Mouse (Mus musculus) neural tube, embryonic 15.5 days (tissue): Measurements from ENCODE around the gene Mmadhc. TPM values are rescaled to one million over a fixed set of nuclear protein-coding genes. Genes with fewer than 3 reads are reported as not detected.

Experiments
- ATAC-seq: fragments of 200-750 bp; cut with Nextera tagmentation; 2 replicates; pipeline ENCODE4 v1.8.0; 2017; ENCODE audit warnings: mild to moderate bottlenecking, moderate TSS enrichment, moderate library complexity; ENCODE audit not compliant: low FRiP score
- H3K27ac ChIP-seq: fragments of 300-500 bp; sonication (generic); replicated peaks from 2 replicates; pipeline ENCODE4 v1.5.1; 2015; ENCODE audit warnings: mild to moderate bottlenecking, inconsistent platforms
- H3K27me3 ChIP-seq: fragments of 300-500 bp; sonication (generic); replicated peaks from 2 replicates; pipeline ENCODE4 v1.6.1; 2015; ENCODE audit warnings: inconsistent platforms
- H3K36me3 ChIP-seq: fragments of 300-500 bp; sonication (generic); 2 replicates; pipeline ENCODE4 v1.6.1; 2015; ENCODE audit warnings: inconsistent platforms
- H3K4me1 ChIP-seq: fragments of 300-500 bp; sonication (generic); 2 replicates; pipeline ENCODE4 v1.6.1; 2015; ENCODE audit warnings: inconsistent platforms
- H3K4me2 ChIP-seq: fragments of 300-500 bp; sonication (generic); 2 replicates; pipeline ENCODE4 v1.6.1; 2015; ENCODE audit warnings: inconsistent platforms, mild to moderate bottlenecking, moderate library complexity
- H3K4me3 ChIP-seq: fragments of 300-500 bp; sonication (generic); replicated peaks from 2 replicates; pipeline ENCODE4 v1.5.1; 2015; ENCODE audit warnings: mild to moderate bottlenecking, inconsistent platforms
- H3K9ac ChIP-seq: fragments of 300-500 bp; sonication (generic); replicated peaks from 2 replicates; pipeline ENCODE4 v1.6.1; 2015; ENCODE audit warnings: mild to moderate bottlenecking, inconsistent platforms
- H3K9me3 ChIP-seq: fragments of 300-500 bp; sonication (generic); replicated peaks from 2 replicates; pipeline ENCODE4 v1.6.1; 2016; ENCODE audit warnings: inconsistent platforms
- WGBS: fragments of 180-500 bp; shearing (Covaris S2); methylation state at CpG from one replicate; pipeline ENCODE4 v1.1.7; 2015; ENCODE audit warnings: mixed read lengths; 5-methylcytosine and 5-hydroxymethylcytosine counted together
- polyA plus RNA-seq: library from polyadenylated mRNA; unstranded; fragments of >200 nt; fragmentation: Nextera tagmentation; extraction: Ambion mirVana; gene quantifications from 2 replicates; pipeline ENCODE4 v1.2.1, GENCODE M21; 2015

The Mmadhc gene
- polyA plus RNA-seq, 1 experiment from 2014 or later: 139 TPM

DNA sequence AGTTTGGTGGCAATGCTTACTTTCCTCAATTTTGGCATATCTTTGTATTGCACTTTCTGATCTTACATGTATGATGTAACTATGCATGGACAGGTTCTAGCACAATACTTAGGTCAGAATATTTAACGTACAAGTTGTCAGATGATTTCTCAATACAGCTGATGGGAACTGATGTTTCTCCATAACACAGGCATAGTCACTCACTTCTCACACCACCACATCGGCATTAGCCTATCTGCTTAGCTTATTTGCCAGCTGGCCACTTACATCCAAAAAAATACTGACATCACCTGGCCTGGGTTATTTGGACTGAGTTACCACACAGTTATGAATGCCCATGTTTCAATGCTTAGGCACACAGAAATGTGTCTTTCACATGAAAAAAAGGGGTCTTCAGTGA is 2.5 kb downstream of the Mmadhc start:
- no peak overlapping the region for H3K9ac ChIP-seq
- H3K27ac ChIP-seq: no peak overlapping the region
- H3K4me3 ChIP-seq: no peak overlapping the region
- H3K27me3 ChIP-seq: no peaks in the 10 kb centered on the region
- no peak overlapping the region for H3K4me2 ChIP-seq
- peaks cover 14% of the 10 kb centered on the region for H3K36me3 ChIP-seq
- no peaks in the 10 kb centered on the region for H3K9me3 ChIP-seq
- 93% methylated on average over 2 of the region's 2 CpGs for WGBS
- peaks cover 29% of the 10 kb centered on the region for H3K4me1 ChIP-seq
- no peak for ATAC-seq

DNA sequence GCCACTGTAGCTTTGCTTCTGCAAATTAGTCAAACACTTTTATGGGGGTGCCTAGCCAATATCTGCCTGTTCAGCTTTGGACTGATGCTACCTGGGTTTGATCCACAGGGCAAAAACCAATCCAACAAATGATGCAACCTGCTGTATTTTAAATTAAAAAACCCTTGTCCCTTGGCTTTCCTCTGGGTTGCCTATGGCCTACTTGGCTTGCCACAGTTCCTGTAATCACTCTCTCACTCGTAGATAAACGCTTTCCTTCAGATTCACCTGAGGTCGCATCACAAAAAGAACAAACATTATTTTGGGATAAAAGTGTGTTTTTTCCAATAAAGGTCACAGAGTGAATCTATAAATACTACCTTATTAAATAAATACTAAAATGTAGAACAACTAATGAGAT is 3.0 kb downstream of the Mmadhc start:
- Histone ChIP-seq H3K36me3 (peaks cover 19% of the 10 kb centered on the region), H3K27ac (no peak overlapping the region), H3K27me3 (no peaks in the 10 kb centered on the region), H3K4me3 (no peak overlapping the region), H3K9ac (no peak overlapping the region), H3K9me3 (no peaks in the 10 kb centered on the region), H3K4me2 (no peak overlapping the region), H3K4me1 (peaks cover 29% of the 10 kb centered on the region)
- ATAC-seq: no peak
- 93% methylated on average over 3 of the region's 3 CpGs for WGBS

DNA sequence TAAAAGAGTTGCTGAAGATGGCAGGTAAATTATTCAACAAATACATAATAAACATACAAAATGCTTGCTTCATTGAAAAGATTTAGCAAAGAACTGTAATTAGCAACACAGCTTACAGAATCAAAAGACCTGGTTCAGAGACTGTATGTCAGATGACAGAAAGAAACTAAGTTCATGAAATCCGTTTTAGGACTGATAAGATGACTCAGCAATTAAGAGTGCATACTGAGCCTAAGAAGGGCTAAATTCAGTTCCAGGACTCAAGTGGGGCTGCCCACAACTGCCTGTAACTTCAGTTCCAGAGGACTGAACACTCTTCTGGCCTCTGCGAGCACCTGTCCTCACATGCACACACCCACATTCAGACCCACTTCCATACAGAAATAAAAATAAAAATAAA is 4.7 kb downstream of the Mmadhc start:
- peaks cover 26% of the 10 kb centered on the region for H3K4me1 ChIP-seq
- H3K36me3 ChIP-seq: peaks cover 33% of the 10 kb centered on the region
- no peak overlapping the region for H3K9ac ChIP-seq
- no peak overlapping the region for H3K4me3 ChIP-seq
- WGBS: 83% methylated on average over 2 of the region's 2 CpGs
- no peak for ATAC-seq
- H3K27me3 ChIP-seq: no peaks in the 10 kb centered on the region
- no peak overlapping the region for H3K4me2 ChIP-seq
- no peaks in the 10 kb centered on the region for H3K9me3 ChIP-seq
- H3K27ac ChIP-seq: no peak overlapping the region

DNA sequence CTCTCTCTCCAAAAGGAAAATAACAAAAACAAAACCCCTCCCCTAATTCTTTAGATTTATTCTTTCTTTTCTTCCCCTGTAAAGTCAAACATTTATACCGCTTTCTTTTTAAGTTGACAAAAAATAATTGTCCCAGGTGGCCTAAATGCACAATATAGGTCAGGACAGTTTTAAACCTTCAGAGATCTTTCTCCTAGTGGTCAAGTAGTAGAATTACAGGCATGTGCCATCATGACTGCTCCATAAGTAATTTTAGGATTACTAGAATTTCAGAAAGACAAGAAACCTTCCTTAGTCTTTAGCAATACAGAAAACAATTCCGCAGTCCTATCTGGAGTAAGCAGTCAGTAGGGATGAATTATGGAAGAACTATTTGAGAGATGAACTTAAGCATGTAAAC is 5.8 kb downstream of the Mmadhc start:
- no peak for ATAC-seq
- Histone ChIP-seq H3K9ac (no peak overlapping the region), H3K4me3 (no peak overlapping the region), H3K9me3 (no peaks in the 10 kb centered on the region), H3K4me2 (no peak overlapping the region), H3K27ac (no peak overlapping the region), H3K4me1 (peaks cover 26% of the 10 kb centered on the region), H3K36me3 (peaks cover 40% of the 10 kb centered on the region), H3K27me3 (no peaks in the 10 kb centered on the region)
- 94% methylated on average over 2 of the region's 2 CpGs for WGBS

DNA sequence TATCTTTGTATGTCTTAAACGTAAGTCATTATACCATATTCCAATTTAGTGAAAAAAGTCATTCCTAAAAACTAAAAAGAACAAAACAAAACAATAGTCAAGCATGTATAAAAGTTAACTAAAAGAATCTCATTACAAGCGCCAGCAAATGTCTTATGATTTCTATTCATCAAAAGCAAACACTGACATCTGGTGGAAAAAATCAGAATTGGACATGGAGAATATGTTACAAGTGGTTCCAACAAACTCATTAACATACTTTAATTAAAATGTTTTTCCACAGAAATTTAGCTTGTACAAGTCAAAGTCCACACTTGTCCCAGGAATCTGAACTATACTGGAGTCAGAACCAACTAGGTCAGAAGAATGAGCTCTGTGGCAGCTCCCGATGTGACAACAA is 11.8 kb downstream of the Mmadhc start:
- Histone ChIP-seq H3K27me3 (no peaks in the 10 kb centered on the region), H3K4me1 (no peaks in the 10 kb centered on the region), H3K27ac (no peak overlapping the region), H3K9ac (no peak overlapping the region), H3K4me2 (no peak overlapping the region), H3K36me3 (peaks cover 45% of the 10 kb centered on the region), H3K9me3 (no peaks in the 10 kb centered on the region), H3K4me3 (no peak overlapping the region)
- no peak for ATAC-seq
- WGBS: 80% methylated on average over 3 of the region's 3 CpGs

DNA sequence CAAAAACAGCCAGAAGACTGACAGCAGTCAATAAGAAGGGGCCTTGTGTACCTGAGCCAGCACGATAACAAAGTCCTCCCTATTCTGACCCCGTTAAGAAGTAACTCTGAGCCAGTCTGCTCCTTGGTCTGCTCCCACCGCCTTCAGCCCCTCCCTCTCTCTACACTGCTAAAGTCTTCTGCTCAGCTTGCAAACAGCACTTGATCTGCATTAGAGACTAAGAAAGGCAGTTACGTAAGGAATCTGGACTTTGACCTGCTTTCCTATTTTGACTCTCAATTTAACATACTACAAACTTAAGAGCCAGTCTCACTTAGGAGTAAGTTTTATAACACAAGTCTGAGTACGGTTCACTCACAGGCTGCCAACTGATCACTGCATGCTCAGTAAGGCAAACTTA is 12.6 kb downstream of the Mmadhc start:
- Histone ChIP-seq H3K4me2 (no peak overlapping the region), H3K4me3 (no peak overlapping the region), H3K9ac (no peak overlapping the region), H3K27ac (no peak overlapping the region), H3K9me3 (no peaks in the 10 kb centered on the region), H3K4me1 (no peaks in the 10 kb centered on the region), H3K27me3 (no peaks in the 10 kb centered on the region), H3K36me3 (peaks cover 49% of the 10 kb centered on the region)
- 86% methylated on average over 5 of the region's 5 CpGs for WGBS
- ATAC-seq: no peak

DNA sequence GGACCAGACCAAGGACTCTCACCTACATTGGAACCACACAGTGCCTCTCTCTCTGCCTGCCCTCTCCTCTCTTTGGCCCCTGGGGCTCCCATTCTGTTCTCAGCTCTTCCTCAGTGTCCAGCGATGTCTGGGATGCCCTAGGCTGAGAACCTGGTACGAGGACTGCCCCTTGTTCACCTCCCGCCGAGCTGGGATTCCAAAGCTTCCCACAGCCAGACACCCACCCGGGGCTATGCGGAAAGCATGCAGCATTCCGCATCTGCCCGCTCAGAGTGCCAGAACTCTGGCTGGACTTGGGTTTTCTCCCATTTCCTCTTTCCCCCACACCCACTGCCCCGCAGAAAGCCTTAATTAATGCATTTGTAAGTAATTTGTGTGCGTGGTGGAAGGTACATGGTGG is 19.9 kb downstream of the Mmadhc start:
- H3K36me3 ChIP-seq: peaks cover 17% of the 10 kb centered on the region
- ATAC-seq: no peak
- no peaks in the 10 kb centered on the region for H3K4me1 ChIP-seq
- H3K27ac ChIP-seq: no peak overlapping the region
- WGBS: 73% methylated on average over 10 of the region's 10 CpGs
- no peaks in the 10 kb centered on the region for H3K9me3 ChIP-seq
- H3K27me3 ChIP-seq: no peaks in the 10 kb centered on the region
- H3K4me2 ChIP-seq: no peak overlapping the region
- no peak overlapping the region for H3K4me3 ChIP-seq
- no peak overlapping the region for H3K9ac ChIP-seq

DNA sequence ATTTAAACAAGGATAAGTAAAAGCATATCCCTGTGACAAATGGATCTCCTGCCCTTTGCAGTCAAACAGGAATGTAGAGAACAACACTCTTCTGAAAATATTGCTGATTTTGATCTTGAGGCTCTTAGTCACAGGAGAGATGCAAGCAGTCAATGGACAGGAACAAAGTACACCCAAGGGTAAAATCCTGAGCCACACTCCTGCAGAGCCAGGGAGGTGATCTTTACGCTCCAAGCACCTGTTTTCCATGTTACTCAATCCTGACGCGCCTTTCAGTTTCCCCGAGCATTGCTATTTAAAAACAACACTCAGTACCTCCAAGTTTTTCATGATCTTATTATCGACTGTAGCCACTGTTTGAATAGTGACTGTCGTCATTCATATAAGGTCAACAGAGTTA is 23.2 kb downstream of the Mmadhc start:
- H3K27ac ChIP-seq: no peak overlapping the region
- 70% methylated on average over 6 of the region's 6 CpGs for WGBS
- H3K4me3 ChIP-seq: no peak overlapping the region
- no peaks in the 10 kb centered on the region for H3K4me1 ChIP-seq
- H3K9me3 ChIP-seq: no peaks in the 10 kb centered on the region
- ATAC-seq: no peak
- H3K4me2 ChIP-seq: no peak overlapping the region
- 0 out of 2 replicates have a peak, but pooled peaks cover 4% of the 10 kb centered on the region for H3K36me3 ChIP-seq
- H3K9ac ChIP-seq: no peak overlapping the region
- no peaks in the 10 kb centered on the region for H3K27me3 ChIP-seq

DNA sequence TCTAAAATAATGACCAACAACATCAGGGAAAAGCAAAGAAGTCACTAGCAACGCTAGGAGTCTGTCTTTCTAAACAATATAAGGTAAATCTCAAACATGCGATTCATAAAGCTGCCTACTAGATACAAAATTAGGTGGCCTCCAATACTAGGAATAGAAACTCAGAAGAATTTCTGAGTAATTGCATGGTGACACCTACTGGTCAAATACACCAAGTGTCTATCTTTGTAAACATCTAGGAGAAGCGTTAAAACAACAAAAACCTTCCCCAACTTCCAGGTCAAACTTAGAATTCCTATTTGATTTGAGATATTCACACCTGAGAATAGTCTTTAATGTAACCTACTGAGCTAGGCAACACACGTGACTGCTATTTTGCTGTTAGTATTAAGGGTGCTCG is 24.4 kb downstream of the Mmadhc start:
- no peak; the same call in 1 of the 2 replicates for ATAC-seq

DNA sequence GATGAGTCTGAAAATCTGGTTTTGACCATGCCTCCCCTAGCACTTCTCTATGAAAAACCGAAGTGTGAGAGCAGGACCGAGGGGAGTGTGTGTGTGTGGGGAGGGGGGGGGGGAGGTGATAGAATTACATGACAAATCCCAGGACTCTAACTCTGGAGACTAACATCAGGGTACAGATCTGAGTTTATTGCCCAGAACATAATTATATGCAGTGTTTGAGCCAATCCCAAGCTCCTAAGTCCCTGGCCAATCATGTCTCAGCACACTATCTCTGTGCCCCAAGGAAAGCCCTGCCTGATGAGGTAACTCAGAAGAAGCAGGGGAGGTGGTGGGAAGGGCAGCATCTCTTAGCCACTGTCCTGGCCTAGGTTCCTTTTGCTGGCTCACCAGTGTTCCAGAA is 28.1 kb downstream of the Mmadhc start:
- Histone ChIP-seq H3K4me1 (no peaks in the 10 kb centered on the region), H3K36me3 (no peaks in the 10 kb centered on the region), H3K4me2 (no peak overlapping the region), H3K9me3 (no peaks in the 10 kb centered on the region), H3K27ac (no peak overlapping the region), H3K4me3 (no peak overlapping the region), H3K9ac (no peak overlapping the region), H3K27me3 (no peaks in the 10 kb centered on the region)
- no peak for ATAC-seq
- WGBS: 61% methylated on average over 2 of the region's 2 CpGs

More for the DNA sequence above, 24.4 kb downstream of the Mmadhc start:
- Histone ChIP-seq H3K4me3 (no peak overlapping the region), H3K9me3 (no peaks in the 10 kb centered on the region), H3K27me3 (no peaks in the 10 kb centered on the region), H3K36me3 (no peaks in the 10 kb centered on the region), H3K9ac (no peak overlapping the region), H3K27ac (no peak overlapping the region), H3K4me1 (no peaks in the 10 kb centered on the region), H3K4me2 (no peak overlapping the region)
- WGBS: 44% methylated on average over 5 of the region's 5 CpGs

DNA sequence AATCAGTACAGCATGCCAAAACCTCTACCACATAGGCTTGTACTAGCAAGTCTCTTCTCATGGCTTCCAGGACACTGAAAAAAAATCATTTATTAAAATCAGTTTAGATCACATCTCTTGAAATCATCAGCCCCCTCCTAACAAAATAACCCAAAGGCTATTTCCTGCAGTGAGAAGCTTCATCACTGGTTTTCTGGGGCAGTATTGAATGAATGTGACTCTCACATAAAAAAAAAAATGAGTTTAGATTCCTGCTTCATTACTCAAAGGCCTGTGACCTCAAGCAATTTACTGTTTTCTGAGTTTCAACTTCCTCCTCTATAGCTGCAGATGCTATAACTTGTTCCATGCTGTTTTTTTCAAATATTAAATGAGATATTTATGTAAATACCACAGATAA is 29.6 kb downstream of the Mmadhc start:
- Histone ChIP-seq H3K9me3 (no peaks in the 10 kb centered on the region), H3K27me3 (no peaks in the 10 kb centered on the region), H3K4me2 (no peak overlapping the region), H3K4me1 (no peaks in the 10 kb centered on the region), H3K4me3 (no peak overlapping the region), H3K27ac (no peak overlapping the region), H3K36me3 (no peaks in the 10 kb centered on the region), H3K9ac (no peak overlapping the region)
- no peak for ATAC-seq

DNA sequence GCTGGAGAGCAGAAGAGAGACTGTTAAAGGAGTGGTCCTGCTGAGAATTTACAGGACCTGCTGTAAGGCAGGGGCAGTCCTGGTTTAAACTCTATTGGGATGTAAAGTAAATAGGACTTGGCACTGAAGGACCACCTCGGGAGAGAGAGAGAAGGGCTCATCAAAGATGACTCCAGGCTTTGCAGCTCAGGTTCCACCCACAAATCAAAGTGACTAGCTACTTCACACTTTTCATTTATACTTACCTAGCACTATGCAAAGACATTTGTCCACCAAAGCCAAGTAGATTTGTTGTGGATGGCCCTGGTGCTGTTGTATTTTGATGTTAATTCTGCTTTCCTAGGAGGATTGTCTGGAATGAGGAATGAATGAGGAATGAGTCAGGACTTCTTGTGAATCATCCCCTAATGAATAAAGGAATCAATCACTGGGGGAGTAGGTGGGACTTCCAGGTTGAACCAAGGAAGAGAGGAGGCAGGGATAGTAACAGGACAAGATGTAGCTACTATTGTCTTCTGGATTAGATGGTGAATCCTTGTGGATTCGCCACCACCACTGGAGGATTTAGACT is 31.3 kb downstream of the Mmadhc start:
- Histone ChIP-seq H3K4me2 (no peak overlapping the region), H3K4me3 (no peak overlapping the region), H3K4me1 (no peaks in the 10 kb centered on the region), H3K27me3 (no peaks in the 10 kb centered on the region), H3K9me3 (no peaks in the 10 kb centered on the region), H3K9ac (no peak overlapping the region), H3K27ac (no peak overlapping the region), H3K36me3 (no peaks in the 10 kb centered on the region)
- WGBS: 29% methylated on average over 2 of the region's 2 CpGs
- no peak for ATAC-seq

DNA sequence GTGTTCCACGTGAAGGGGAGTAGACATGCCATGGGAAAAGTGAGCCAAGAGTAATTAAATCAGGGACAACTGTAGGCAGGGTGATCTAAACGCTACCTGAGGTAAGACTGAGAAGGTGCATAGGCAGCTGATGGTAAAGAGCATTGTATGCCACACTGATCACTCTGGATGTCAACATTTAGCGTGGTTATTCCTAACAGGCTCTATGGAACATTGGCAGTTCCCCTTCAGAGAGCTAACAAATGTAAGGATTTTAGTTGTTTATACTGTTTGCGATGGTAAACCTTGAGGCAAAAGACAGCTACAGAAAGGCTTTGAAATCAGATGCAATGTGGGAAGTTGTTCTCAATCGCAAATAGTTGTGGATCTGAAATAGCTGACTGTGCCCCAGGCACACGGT is 32.5 kb downstream of the Mmadhc start:
- Histone ChIP-seq H3K27ac (no peak overlapping the region), H3K27me3 (no peaks in the 10 kb centered on the region), H3K36me3 (no peaks in the 10 kb centered on the region), H3K4me3 (no peak overlapping the region), H3K9me3 (no peaks in the 10 kb centered on the region), H3K4me2 (no peak overlapping the region), H3K4me1 (no peaks in the 10 kb centered on the region), H3K9ac (no peak overlapping the region)
- no peak for ATAC-seq
- 84% methylated on average over 6 of the region's 6 CpGs for WGBS
